Mouse (Mus musculus): ENCODE measurements around the gene Batf3. TPM values are rescaled to one million over a fixed set of nuclear protein-coding genes. Genes with fewer than 3 reads are reported as not detected.

Gene Batf3
- polyA plus RNA-seq, 1 experiment from 2014 or later: 6.9 TPM

DNA sequence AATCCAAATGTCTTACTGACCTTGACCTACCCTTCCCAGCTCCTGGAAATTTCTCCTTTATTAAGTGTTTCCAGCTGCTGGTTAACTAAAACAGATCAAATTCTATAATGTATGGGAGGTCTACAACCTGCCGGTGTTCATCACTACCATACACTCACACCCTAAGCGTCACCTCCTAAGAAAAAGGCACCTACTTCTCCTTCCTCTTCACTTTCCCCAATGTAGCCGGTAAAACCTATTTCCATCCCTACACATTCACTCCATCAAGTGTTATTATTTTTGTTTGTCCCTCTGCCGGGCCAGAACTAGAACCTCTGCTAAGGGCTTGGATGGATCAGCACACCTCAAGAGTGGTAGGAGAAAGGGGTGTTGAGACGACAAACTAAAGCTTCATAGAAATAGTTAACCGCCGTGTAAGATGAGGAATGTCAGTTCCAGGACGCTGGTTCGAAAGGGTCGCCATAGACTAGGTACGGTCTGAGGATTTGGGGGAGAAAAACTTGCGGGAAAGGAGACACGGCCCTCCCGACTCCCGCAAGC, 35.3 kb upstream of the Batf3 start:
- peak overlapping the region; percentile 22; the same call in 1 of the 2 replicates for H3K27ac ChIP-seq (ENCODE audit: low read depth, low read length)
- H3K4me1 ChIP-seq (replicated peaks; ENCODE audit: control insufficient read depth, insufficient read depth, low read length): peaks cover 6% of the 10 kb centered on the region; the same call in 1 of the 2 replicates

DNA sequence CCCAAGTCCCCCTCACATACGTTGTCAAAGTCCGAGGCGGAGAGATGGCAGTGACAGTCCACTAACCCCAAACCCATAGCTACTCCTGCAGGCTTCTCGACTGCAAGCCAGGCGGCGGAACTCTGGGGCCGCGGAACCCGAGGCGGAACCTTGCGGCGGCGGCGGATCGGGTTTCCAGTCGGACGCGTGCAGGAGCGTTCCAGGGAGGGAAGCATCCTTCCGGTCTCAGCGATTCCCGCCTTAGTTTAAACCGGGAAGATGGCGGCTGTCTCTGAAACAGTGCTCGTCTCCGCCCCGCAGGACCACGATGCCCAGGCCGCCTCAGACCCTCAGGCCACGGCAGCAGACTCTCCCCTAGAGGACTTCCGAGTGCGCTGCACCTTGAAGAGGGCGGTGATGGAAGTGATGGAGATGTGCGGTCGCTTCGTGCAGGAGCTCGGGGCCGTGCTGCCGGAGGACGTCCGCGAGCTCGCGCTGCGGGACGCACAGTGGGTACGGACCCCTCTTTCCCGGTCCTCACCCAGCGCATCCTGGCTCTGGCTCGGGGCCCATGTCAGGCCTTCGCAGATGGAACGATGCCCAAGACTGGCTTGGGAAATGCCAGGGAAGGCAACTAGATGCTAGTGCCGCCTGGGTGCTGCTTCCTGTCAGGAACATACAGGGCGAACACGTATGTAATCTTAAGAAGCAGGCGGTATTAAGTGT, 34.7 kb upstream of the Batf3 start, which contains the start of the genes Tatdn3 and Nsl1:
Tatdn3 (minus strand) TSS at position 152 of the 705 bp plus-strand sequence.
Nsl1 (plus strand) TSS at position 232 of the 705 bp plus-strand sequence.
- H3K9me3 ChIP-seq (ENCODE audit: control insufficient read depth): no peaks in the 10 kb centered on the region
- H3K36me3 ChIP-seq (ENCODE audit: control insufficient read depth, insufficient read depth): 0 out of 2 replicates have a peak, but pooled peaks cover 8% of the 10 kb centered on the region
- peaks cover 6% of the 10 kb centered on the region; the same call in 1 of the 2 replicates for H3K4me1 ChIP-seq (replicated peaks; ENCODE audit: control insufficient read depth, insufficient read depth, low read length)
- TF ChIP-seq CTCF (IDR thresholded peaks at IDR 0.05; ENCODE audit: low read depth): peak; percentile 61
- peak within 1 kb of the TSS; percentile 87 for H3K4me2 ChIP-seq (replicated peaks; ENCODE audit: low read depth)
- peak within 1 kb of the TSS; percentile 80 for H3K9ac ChIP-seq (ENCODE audit: low read depth, low read length)
- no peaks in the 10 kb centered on the region for H3K27me3 ChIP-seq (replicated peaks; ENCODE audit: control insufficient read depth, insufficient read depth, low read length)
- H3K4me3 ChIP-seq (ENCODE audit: low read depth, low read length): peak within 1 kb of the TSS; percentile 84
- under 1% methylated on average over 56 of the region's 56 CpGs for WGBS
- ATAC-seq: peak; percentile 86
- peak within 1 kb of the TSS; percentile 22; the same call in 1 of the 2 replicates for H3K27ac ChIP-seq (ENCODE audit: low read depth, low read length)

More for the DNA sequence above, 35.3 kb upstream of the Batf3 start:
- no peak for TF ChIP-seq CTCF (IDR thresholded peaks at IDR 0.05; ENCODE audit: low read depth)
- ATAC-seq: peak; percentile 19; the same call in 1 of the 2 replicates
- 0 out of 2 replicates have a peak, but pooled peaks cover 9% of the 10 kb centered on the region for H3K36me3 ChIP-seq (ENCODE audit: control insufficient read depth, insufficient read depth)
- WGBS: 4% methylated on average over 15 of the region's 15 CpGs
- H3K9ac ChIP-seq (ENCODE audit: low read depth, low read length): peak overlapping the region; percentile 80
- no peaks in the 10 kb centered on the region for H3K9me3 ChIP-seq (ENCODE audit: control insufficient read depth)
- no peaks in the 10 kb centered on the region for H3K27me3 ChIP-seq (replicated peaks; ENCODE audit: control insufficient read depth, insufficient read depth, low read length)
- H3K4me2 ChIP-seq (replicated peaks; ENCODE audit: low read depth): peak overlapping the region; percentile 87
- peak overlapping the region; percentile 84 for H3K4me3 ChIP-seq (ENCODE audit: low read depth, low read length)

- Histone ChIP-seq H3K4me3 (ENCODE audit: low read depth, low read length) (peak overlapping the region; percentile 84), H3K9ac (ENCODE audit: low read depth, low read length) (no peak overlapping the region), H3K27ac (ENCODE audit: low read depth, low read length) (no peak overlapping the region), H3K27me3 (replicated peaks; ENCODE audit: control insufficient read depth, insufficient read depth, low read length) (no peaks in the 10 kb centered on the region), H3K9me3 (ENCODE audit: control insufficient read depth) (no peaks in the 10 kb centered on the region), H3K36me3 (ENCODE audit: control insufficient read depth, insufficient read depth) (0 out of 2 replicates have a peak, but pooled peaks cover 5% of the 10 kb centered on the region), H3K4me1 (replicated peaks; ENCODE audit: control insufficient read depth, insufficient read depth, low read length) (peaks cover 6% of the 10 kb centered on the region; the same call in 1 of the 2 replicates), H3K4me2 (replicated peaks; ENCODE audit: low read depth) (peak overlapping the region; percentile 87)
- no peak for TF ChIP-seq CTCF (IDR thresholded peaks at IDR 0.05; ENCODE audit: low read depth)
- no peak for ATAC-seq
- 57% methylated on average over 9 of the region's 9 CpGs for WGBS
These were observed 33.9 kb upstream of the Batf3 start for GRCm38 (mm10) chr1:191063700-191064099.

DNA sequence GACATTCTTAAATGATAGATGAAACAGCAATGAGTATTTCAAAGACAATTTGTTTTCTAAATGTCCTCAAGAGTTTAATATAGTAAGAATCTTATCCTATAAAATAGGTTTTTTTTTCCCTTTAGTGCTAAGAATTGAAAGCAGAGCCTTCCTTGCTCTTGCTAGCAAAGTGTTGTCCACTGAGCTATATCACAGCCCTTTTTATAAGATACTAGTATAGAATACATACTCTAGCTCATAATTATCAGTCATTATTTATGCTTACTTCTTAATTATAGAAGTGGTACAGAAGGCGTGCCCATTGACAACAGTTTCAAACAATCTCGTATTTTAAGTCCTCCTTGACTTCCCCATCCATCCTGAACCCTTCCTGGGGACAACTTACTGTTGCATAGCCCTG, 33.1 kb upstream of the Batf3 start:
- Histone ChIP-seq H3K4me3 (ENCODE audit: low read depth, low read length) (no peak overlapping the region), H3K36me3 (ENCODE audit: control insufficient read depth, insufficient read depth) (0 out of 2 replicates have a peak, but pooled peaks cover 3% of the 10 kb centered on the region), H3K9ac (ENCODE audit: low read depth, low read length) (no peak overlapping the region), H3K4me1 (replicated peaks; ENCODE audit: control insufficient read depth, insufficient read depth, low read length) (peaks cover 6% of the 10 kb centered on the region; the same call in 1 of the 2 replicates), H3K27ac (ENCODE audit: low read depth, low read length) (no peak overlapping the region), H3K9me3 (ENCODE audit: control insufficient read depth) (no peaks in the 10 kb centered on the region), H3K27me3 (replicated peaks; ENCODE audit: control insufficient read depth, insufficient read depth, low read length) (no peaks in the 10 kb centered on the region), H3K4me2 (replicated peaks; ENCODE audit: low read depth) (no peak overlapping the region)
- 79% methylated on average over 2 of the region's 2 CpGs for WGBS
- ATAC-seq: no peak
- TF ChIP-seq CTCF (IDR thresholded peaks at IDR 0.05; ENCODE audit: low read depth): no peak

DNA sequence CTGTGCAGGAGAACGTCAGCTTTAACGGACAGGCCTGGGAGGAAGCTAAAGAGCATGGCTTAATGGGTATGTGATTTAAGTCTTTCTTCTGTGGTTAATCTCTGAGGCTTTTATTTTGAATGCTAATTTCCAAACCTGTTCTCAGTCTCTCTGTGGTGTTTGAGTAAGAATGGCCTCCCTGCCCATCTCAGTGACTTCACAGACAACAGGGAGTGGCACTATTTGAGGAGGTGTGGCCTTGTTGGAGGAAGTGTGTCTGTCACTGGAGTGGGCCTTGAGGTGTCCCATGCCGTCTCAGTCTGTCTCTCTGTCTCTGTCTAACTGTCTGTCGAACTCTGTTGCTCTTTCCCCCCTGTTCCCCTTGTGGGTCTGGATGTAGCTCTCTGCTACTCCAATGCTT, 32.5 kb upstream of the Batf3 start:
- no peak overlapping the region for H3K4me3 ChIP-seq (ENCODE audit: low read depth, low read length)
- H3K27me3 ChIP-seq (replicated peaks; ENCODE audit: control insufficient read depth, insufficient read depth, low read length): no peaks in the 10 kb centered on the region
- WGBS: 70% methylated on average over 4 of the region's 4 CpGs
- no peak overlapping the region for H3K9ac ChIP-seq (ENCODE audit: low read depth, low read length)
- TF ChIP-seq CTCF (IDR thresholded peaks at IDR 0.05; ENCODE audit: low read depth): no peak
- H3K4me2 ChIP-seq (replicated peaks; ENCODE audit: low read depth): no peak overlapping the region
- no peak for ATAC-seq
- peaks cover 6% of the 10 kb centered on the region; the same call in 1 of the 2 replicates for H3K4me1 ChIP-seq (replicated peaks; ENCODE audit: control insufficient read depth, insufficient read depth, low read length)
- no peaks in the 10 kb centered on the region for H3K9me3 ChIP-seq (ENCODE audit: control insufficient read depth)
- H3K27ac ChIP-seq (ENCODE audit: low read depth, low read length): no peak overlapping the region
- H3K36me3 ChIP-seq (ENCODE audit: control insufficient read depth, insufficient read depth): peaks cover 3% of the 10 kb centered on the region; the same call in 1 of the 2 replicates

- Histone ChIP-seq H3K27me3 (replicated peaks; ENCODE audit: control insufficient read depth, insufficient read depth, low read length) (no peaks in the 10 kb centered on the region), H3K9me3 (ENCODE audit: control insufficient read depth) (no peaks in the 10 kb centered on the region), H3K9ac (ENCODE audit: low read depth, low read length) (no peak overlapping the region), H3K4me2 (replicated peaks; ENCODE audit: low read depth) (no peak overlapping the region), H3K36me3 (ENCODE audit: control insufficient read depth, insufficient read depth) (peaks cover 3% of the 10 kb centered on the region; the same call in 1 of the 2 replicates), H3K4me1 (replicated peaks; ENCODE audit: control insufficient read depth, insufficient read depth, low read length) (0 out of 2 replicates have a peak, but pooled peaks cover 3% of the 10 kb centered on the region), H3K27ac (ENCODE audit: low read depth, low read length) (no peak overlapping the region), H3K4me3 (ENCODE audit: low read depth, low read length) (no peak overlapping the region)
- ATAC-seq: no peak
- TF ChIP-seq CTCF (IDR thresholded peaks at IDR 0.05; ENCODE audit: low read depth): peak; percentile 67
- WGBS: 74% methylated on average over 5 of the region's 5 CpGs
These were observed 29.3 kb upstream of the Batf3 start for GRCm38 (mm10) chr1:191068377-191068776.
